ENCODE assay signal across 8 mouse cellular contexts in the genomic region with DNA sequence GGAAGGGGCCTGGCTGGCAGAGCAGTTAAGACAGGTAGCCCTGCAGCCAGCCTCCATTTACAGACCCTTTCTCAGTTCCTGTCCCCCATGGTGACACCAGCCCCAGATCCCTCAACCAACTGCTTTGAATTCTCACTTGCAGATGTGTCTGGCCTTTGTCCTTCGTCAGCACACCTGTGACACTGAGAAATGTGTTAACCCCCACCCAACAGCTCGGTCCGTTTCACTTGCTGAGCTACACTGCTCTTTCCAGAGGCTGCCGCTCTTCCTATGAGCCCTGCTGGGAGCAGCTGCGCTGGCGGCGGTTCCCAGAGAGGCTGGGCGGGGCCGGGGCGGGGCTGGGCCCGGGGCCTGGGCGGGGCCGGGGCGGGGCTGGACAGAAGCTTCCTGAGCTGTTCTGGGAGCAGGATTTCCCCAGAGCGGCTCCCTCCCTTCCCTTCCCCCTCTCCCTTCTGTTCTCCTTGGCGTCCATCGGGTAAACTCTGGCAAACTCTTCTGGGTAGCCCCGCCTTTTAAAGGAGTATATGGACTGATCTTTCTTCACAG.
DNase-seq lines count a peak whose midpoint lies in the region; ATAC-seq and TF ChIP-seq lines count a peak whose summit lies in the region.

No protein-coding gene starts in this region.

- no peak for TF ChIP-seq CTCF in stomach, postnatal 0 days (IDR thresholded peaks at IDR 0.05; ENCODE audit: low read depth)

- H3ac ChIP-seq in myocyte (ENCODE audit: control insufficient read depth, insufficient read length) = peak overlapping the region; percentile 11

- peak overlapping the region; percentile 30 for H3K4me3 ChIP-seq in intestine, embryonic 14.5 days (ENCODE audit: low read depth, low read length)
- peak overlapping the region; percentile 21 for H3K4me3 ChIP-seq in liver, embryonic 12.5 days
- no peak overlapping the region for H3K4me3 ChIP-seq in myocyte
- H3K4me3 ChIP-seq in stomach, postnatal 0 days (ENCODE audit: low read depth, low read length) = peak overlapping the region; percentile 28

- TF ChIP-seq POLR2A in myocyte (IDR thresholded peaks at IDR 0.05; ENCODE audit: insufficient read length, low read depth) = peak; percentile 50

- H3K9ac ChIP-seq in intestine, embryonic 14.5 days (ENCODE audit: low read length) = peak overlapping the region; percentile 21; the same call in 1 of the 2 replicates
- H3K9ac ChIP-seq in liver, embryonic 12.5 days = peak overlapping the region; percentile 31
- peak overlapping the region; percentile 43 for H3K9ac ChIP-seq in stomach, postnatal 0 days (ENCODE audit: low read length)

- H3K27me3 ChIP-seq in intestine, embryonic 14.5 days (replicated peaks; ENCODE audit: control insufficient read depth, insufficient read depth, low read length) = no peaks in the 10 kb centered on the region
- H3K27me3 ChIP-seq in liver, embryonic 12.5 days (replicated peaks) = no peaks in the 10 kb centered on the region
- H3K27me3 ChIP-seq in myocyte (ENCODE audit: control insufficient read depth, insufficient read depth, insufficient read length) = no peaks in the 10 kb centered on the region
- H3K27me3 ChIP-seq in stomach, postnatal 0 days (ENCODE audit: control insufficient read depth, insufficient read depth, low read length) = no peaks in the 10 kb centered on the region

- peaks cover 48% of the 10 kb centered on the region for H3K79me2 ChIP-seq in myocyte (ENCODE audit: control insufficient read depth, insufficient read depth)

- peak; percentile 42 for ATAC-seq in granulocyte monocyte progenitor cell, adult 5-6 weeks (replicated peaks; ENCODE audit: poor library complexity, severe bottlenecking)
- peak; percentile 90 for ATAC-seq in intestine, embryonic 14.5 days (replicated peaks; ENCODE audit: low FRiP score, low TSS enrichment, low read depth)
- ATAC-seq in liver, embryonic 12.5 days = peak; percentile 87
- ATAC-seq in stomach, postnatal 0 days (ENCODE audit: low FRiP score, low TSS enrichment) = peak; percentile 95

- TF ChIP-seq EP300 in stomach, postnatal 0 days (optimal IDR thresholded peaks at IDR 0.05) = no peak

- H3K27ac ChIP-seq in intestine, embryonic 14.5 days (ENCODE audit: low read depth) = peak overlapping the region; percentile 73
- H3K27ac ChIP-seq in liver, embryonic 12.5 days = peak overlapping the region; percentile 39; the same call in 1 of the 2 replicates
- peak overlapping the region; percentile 89 for H3K27ac ChIP-seq in stomach, postnatal 0 days (replicated peaks)

- peaks cover 38% of the 10 kb centered on the region for H3K4me1 ChIP-seq in intestine, embryonic 14.5 days (replicated peaks; ENCODE audit: control insufficient read depth, insufficient read depth, low read length)
- peaks cover 49% of the 10 kb centered on the region for H3K4me1 ChIP-seq in liver, embryonic 12.5 days
- peaks cover 10% of the 10 kb centered on the region; the same call in 1 of the 2 replicates for H3K4me1 ChIP-seq in stomach, postnatal 0 days (replicated peaks; ENCODE audit: control insufficient read depth, insufficient read depth)

- under 1% methylated on average over 18 of the region's 18 CpGs for WGBS in intestine, embryonic 14.5 days
- 3% methylated on average over 18 of the region's 18 CpGs for whole genome bisulfite sequencing in liver, embryonic 12.5 days (ENCODE audit: insufficient replicate concordance)
- WGBS in stomach, postnatal 0 days = under 1% methylated on average over 18 of the region's 18 CpGs

- no peaks in the 10 kb centered on the region for H3K9me3 ChIP-seq in intestine, embryonic 14.5 days (ENCODE audit: control insufficient read depth, low read length)
- H3K9me3 ChIP-seq in liver, embryonic 12.5 days (replicated peaks) = no peaks in the 10 kb centered on the region
- no peaks in the 10 kb centered on the region for H3K9me3 ChIP-seq in stomach, postnatal 0 days (ENCODE audit: control insufficient read depth, low read length)

- H3K36me3 ChIP-seq in intestine, embryonic 14.5 days (ENCODE audit: control insufficient read depth, insufficient read depth, low read length) = peaks cover 2% of the 10 kb centered on the region; the same call in 1 of the 2 replicates
- H3K36me3 ChIP-seq in liver, embryonic 12.5 days = no peaks in the 10 kb centered on the region
- H3K36me3 ChIP-seq in myocyte (ENCODE audit: control insufficient read depth, insufficient read depth) = no peaks in the 10 kb centered on the region
- H3K36me3 ChIP-seq in stomach, postnatal 0 days (ENCODE audit: control insufficient read depth, insufficient read depth, low read length) = no peaks in the 10 kb centered on the region

- peak; percentile 86 for DNase-seq in A20 (ENCODE audit: low read depth, low spot score)
- peak; percentile 77 to 89 for DNase-seq in adrenal gland, adult (ENCODE audit: inconsistent age in 2 of 2, low spot score in 1 of 2)
- DNase-seq in embryo, embryonic 11.5 days (ENCODE audit: low read depth, low spot score) = peak; percentile 80
- peak; percentile 94 for DNase-seq in intestine, embryonic 14.5 days (ENCODE audit: low spot score)
- DNase-seq in stomach, postnatal 0 days (ENCODE audit: low spot score) = peak; percentile 96

- H3K4me2 ChIP-seq in intestine, embryonic 14.5 days (ENCODE audit: low read length) = peak overlapping the region; percentile 52
- H3K4me2 ChIP-seq in liver, embryonic 12.5 days = peak overlapping the region; percentile 66
- H3K4me2 ChIP-seq in myocyte (ENCODE audit: low read depth) = peak overlapping the region; percentile 94
- peak overlapping the region; percentile 58 for H3K4me2 ChIP-seq in stomach, postnatal 0 days (replicated peaks; ENCODE audit: low read depth)

TF ChIP-seq in myocyte, 11 proteins besides CTCF, POLR2A, EP300 and RAD21:
- TF ChIP-seq MYOG (IDR thresholded peaks at IDR 0.05; ENCODE audit: control insufficient read depth in 1 of 3, insufficient read depth in 1 of 3, insufficient read length in 2 of 3, low read depth in 2 of 3) (peak in 2 of 3 experiments; percentile 21 to 80), USF1 (IDR thresholded peaks at IDR 0.05; ENCODE audit: low read depth) (no peak), MYOD1 (IDR thresholded peaks at IDR 0.05; ENCODE audit: control insufficient read depth in 1 of 3, insufficient read length in 2 of 3, low read depth in 2 of 3) (peak in 2 of 3 experiments; percentile 51 to 75)

Comparison
In these comparisons a context has a peak if more than half of its experiments do, and no peak if none do; other contexts are left out.
1. ATAC-seq: peak in every context shown above with its lines; median percentile 95 in stomach, postnatal 0 days; 90 in intestine, embryonic 14.5 days; 87 in liver, embryonic 12.5 days; 42 in granulocyte monocyte progenitor cell, adult 5-6 weeks.
2. H3K27ac ChIP-seq: peak in every context shown above with its lines; median percentile 89 in stomach, postnatal 0 days; 73 in intestine, embryonic 14.5 days; 39 in liver, embryonic 12.5 days.